Mouse (Mus musculus): Measurements from ENCODE around the gene Ern1. TPM values are rescaled to one million over a fixed set of nuclear protein-coding genes. Genes with fewer than 3 reads are reported as not detected.

Gene Ern1
- polyA plus RNA-seq, 2 experiments: 2.9 to 4.6 TPM

GRCm38 (mm10) chr11:106484875-106485274 is 2.8 kb downstream of the Ern1 start:
- ATAC-seq (ENCODE audit: insufficient read depth) (no peak), DNase-seq (ENCODE audit: low read depth in 3 of 3, low spot score in 3 of 3) (no peak)
- Histone ChIP-seq H3K27ac (no peak overlapping the region), H3K4me3 (ENCODE audit: insufficient read depth in 1 of 2, low read depth in 2 of 2, low read length in 2 of 2) (no peak overlapping the region), H3K36me3 (replicated peaks; ENCODE audit: control insufficient read depth, insufficient read depth, low read depth) (no peaks in the 10 kb centered on the region), H3K9ac (replicated peaks) (no peak overlapping the region), H3K4me1 (replicated peaks; ENCODE audit: control insufficient read depth in 2 of 2, insufficient read depth in 2 of 2, low read length in 1 of 2) (peaks cover 21 to 33% of the 10 kb centered on the region in 2 experiments), H3K4me2 (ENCODE audit: low read depth) (peak overlapping the region; percentile 71; the same call in 1 of the 2 replicates), H3K27me3 (ENCODE audit: control insufficient read depth, insufficient read depth, low read length) (no peaks in the 10 kb centered on the region), H3K9me3 (ENCODE audit: control insufficient read depth, low read length) (no peaks in the 10 kb centered on the region)
- 82% methylated on average over 4 of the region's 4 CpGs for WGBS (ENCODE audit: insufficient replicate concordance)
- TF ChIP-seq CTCF (IDR thresholded peaks at IDR 0.05; ENCODE audit: low read depth) (no peak), EP300 (IDR thresholded peaks at IDR 0.05; ENCODE audit: low read depth) (no peak)

- H3K9ac ChIP-seq (replicated peaks): no peak overlapping the region
- 53% methylated on average over 8 of the region's 8 CpGs for WGBS (ENCODE audit: insufficient replicate concordance)
- H3K4me3 ChIP-seq (ENCODE audit: insufficient read depth in 1 of 2, low read depth in 2 of 2, low read length in 2 of 2): no peak overlapping the region
- H3K9me3 ChIP-seq (ENCODE audit: control insufficient read depth, low read length): no peaks in the 10 kb centered on the region
- H3K27ac ChIP-seq: no peak overlapping the region
- no peak for DNase-seq (ENCODE audit: low read depth in 3 of 3, low spot score in 3 of 3)
- ATAC-seq (ENCODE audit: insufficient read depth): no peak
- H3K4me2 ChIP-seq (ENCODE audit: low read depth): no peak overlapping the region
- H3K36me3 ChIP-seq (replicated peaks; ENCODE audit: control insufficient read depth, insufficient read depth, low read depth): no peaks in the 10 kb centered on the region
- H3K4me1 ChIP-seq (replicated peaks; ENCODE audit: control insufficient read depth in 2 of 2, insufficient read depth in 2 of 2, low read length in 1 of 2): peaks cover 18 to 26% of the 10 kb centered on the region in 2 experiments
- TF ChIP-seq CTCF (IDR thresholded peaks at IDR 0.05; ENCODE audit: low read depth): no peak
- no peak for TF ChIP-seq EP300 (IDR thresholded peaks at IDR 0.05; ENCODE audit: low read depth)
- no peaks in the 10 kb centered on the region for H3K27me3 ChIP-seq (ENCODE audit: control insufficient read depth, insufficient read depth, low read length)
These were observed 4.8 kb downstream of the Ern1 start for GRCm38 (mm10) chr11:106482867-106483266.

DNA sequence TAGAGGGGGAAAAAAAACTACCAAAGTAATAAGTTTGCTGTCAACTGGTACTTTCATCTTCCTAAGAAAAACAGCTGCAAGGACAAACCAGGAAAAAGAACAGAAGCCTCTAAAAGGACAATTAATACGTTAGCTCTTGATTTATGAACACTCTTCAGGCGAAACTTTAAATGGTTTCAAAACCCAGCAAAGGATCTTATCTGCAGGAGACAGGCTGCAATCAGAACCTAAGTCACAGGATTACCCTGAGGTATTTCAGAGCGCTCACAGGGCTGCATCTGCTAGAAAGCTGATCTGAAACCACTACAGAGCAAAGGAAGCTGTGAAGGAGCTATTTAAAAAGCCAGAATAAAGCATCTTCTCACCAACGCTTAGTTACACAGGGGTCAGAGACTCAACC is 6.0 kb downstream of the Ern1 start:
- no peaks in the 10 kb centered on the region for H3K9me3 ChIP-seq (ENCODE audit: control insufficient read depth, low read length)
- peaks cover 20 to 28% of the 10 kb centered on the region in 2 experiments for H3K4me1 ChIP-seq (replicated peaks; ENCODE audit: control insufficient read depth in 2 of 2, insufficient read depth in 2 of 2, low read length in 1 of 2)
- H3K9ac ChIP-seq (replicated peaks): no peak overlapping the region
- H3K4me3 ChIP-seq (ENCODE audit: insufficient read depth in 1 of 2, low read depth in 2 of 2, low read length in 2 of 2): no peak overlapping the region
- TF ChIP-seq CTCF (IDR thresholded peaks at IDR 0.05; ENCODE audit: low read depth): no peak
- no peak for TF ChIP-seq EP300 (IDR thresholded peaks at IDR 0.05; ENCODE audit: low read depth)
- no peak for ATAC-seq (ENCODE audit: insufficient read depth)
- H3K27ac ChIP-seq: no peak overlapping the region
- H3K36me3 ChIP-seq (replicated peaks; ENCODE audit: control insufficient read depth, insufficient read depth, low read depth): no peaks in the 10 kb centered on the region
- 14% methylated on average over 4 of the region's 4 CpGs for WGBS (ENCODE audit: insufficient replicate concordance)
- no peak overlapping the region for H3K4me2 ChIP-seq (ENCODE audit: low read depth)
- H3K27me3 ChIP-seq (ENCODE audit: control insufficient read depth, insufficient read depth, low read length): no peaks in the 10 kb centered on the region
- DNase-seq (ENCODE audit: low read depth in 3 of 3, low spot score in 3 of 3): no peak

GRCm38 (mm10) chr11:106480530-106480885 is 7.1 kb downstream of the Ern1 start:
- Histone ChIP-seq H3K4me3 (ENCODE audit: insufficient read depth in 1 of 2, low read depth in 2 of 2, low read length in 2 of 2) (no peak overlapping the region), H3K27me3 (ENCODE audit: control insufficient read depth, insufficient read depth, low read length) (no peaks in the 10 kb centered on the region), H3K36me3 (replicated peaks; ENCODE audit: control insufficient read depth, insufficient read depth, low read depth) (no peaks in the 10 kb centered on the region), H3K9ac (replicated peaks) (no peak overlapping the region), H3K4me2 (ENCODE audit: low read depth) (no peak overlapping the region), H3K9me3 (ENCODE audit: control insufficient read depth, low read length) (no peaks in the 10 kb centered on the region), H3K27ac (no peak overlapping the region), H3K4me1 (replicated peaks; ENCODE audit: control insufficient read depth in 2 of 2, insufficient read depth in 2 of 2, low read length in 1 of 2) (peaks cover 16 to 22% of the 10 kb centered on the region in 2 experiments)
- no peak for TF ChIP-seq CTCF (IDR thresholded peaks at IDR 0.05; ENCODE audit: low read depth)
- no peak for TF ChIP-seq EP300 (IDR thresholded peaks at IDR 0.05; ENCODE audit: low read depth)
- WGBS (ENCODE audit: insufficient replicate concordance): 46% methylated on average over 3 of the region's 3 CpGs
- ATAC-seq (ENCODE audit: insufficient read depth) (no peak), DNase-seq (ENCODE audit: low read depth in 3 of 3, low spot score in 3 of 3) (no peak)

DNA sequence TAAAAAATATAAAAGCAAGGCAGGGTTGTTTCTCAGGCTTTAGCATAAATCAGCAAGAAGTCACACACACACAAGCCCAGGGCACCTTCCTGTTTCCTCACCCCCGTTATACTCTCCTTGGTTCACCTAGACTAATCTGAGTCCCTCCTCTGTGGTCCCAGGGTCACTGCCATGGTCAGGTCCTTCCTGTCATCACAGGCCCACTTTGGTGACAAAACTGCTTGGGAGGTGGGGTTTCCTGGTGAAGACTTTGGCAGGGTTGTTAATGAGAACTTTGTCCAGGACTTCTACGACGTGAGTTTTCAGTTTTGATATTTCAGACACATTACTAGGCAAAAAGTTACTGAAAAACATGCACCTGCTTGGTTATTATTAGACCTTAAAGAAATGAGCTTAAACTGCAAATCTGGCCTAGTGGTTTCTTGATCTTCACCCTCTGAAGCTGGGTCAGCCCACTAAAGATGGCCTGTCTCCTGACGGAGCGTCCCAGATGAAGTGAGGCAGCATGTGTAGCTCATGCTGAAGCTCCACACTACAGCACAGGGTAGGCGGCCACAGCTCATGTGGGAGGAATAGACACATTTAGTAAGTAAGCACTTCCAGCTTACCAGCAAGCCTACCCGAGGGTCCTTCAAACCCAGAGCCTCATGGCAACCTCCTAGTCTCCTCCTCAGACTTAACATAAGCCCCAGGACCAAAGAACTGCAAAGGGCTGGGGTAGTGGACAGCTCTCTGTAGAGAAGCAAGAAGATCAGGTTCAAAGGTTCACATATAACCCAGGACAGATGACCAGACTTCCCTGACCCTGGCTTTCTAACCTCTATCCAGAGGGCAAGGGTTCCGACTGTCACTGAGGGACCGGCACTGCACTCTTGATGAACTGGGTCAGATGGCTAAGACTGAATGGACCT is 7.8 kb downstream of the Ern1 start:
- H3K27ac ChIP-seq: no peak overlapping the region
- TF ChIP-seq EP300 (IDR thresholded peaks at IDR 0.05; ENCODE audit: low read depth) (no peak), CTCF (IDR thresholded peaks at IDR 0.05; ENCODE audit: low read depth) (no peak)
- no peak overlapping the region for H3K9ac ChIP-seq (replicated peaks)
- no peaks in the 10 kb centered on the region for H3K36me3 ChIP-seq (replicated peaks; ENCODE audit: control insufficient read depth, insufficient read depth, low read depth)
- H3K27me3 ChIP-seq (ENCODE audit: control insufficient read depth, insufficient read depth, low read length): no peaks in the 10 kb centered on the region
- ATAC-seq (ENCODE audit: insufficient read depth) (no peak), DNase-seq (ENCODE audit: low read depth in 3 of 3, low spot score in 3 of 3) (no peak)
- H3K4me2 ChIP-seq (ENCODE audit: low read depth): no peak overlapping the region
- H3K4me1 ChIP-seq (replicated peaks; ENCODE audit: control insufficient read depth in 2 of 2, insufficient read depth in 2 of 2, low read length in 1 of 2): peaks cover 11 to 19% of the 10 kb centered on the region in 2 experiments; a peak in 3 of 4 replicates
- no peak overlapping the region for H3K4me3 ChIP-seq (ENCODE audit: insufficient read depth in 1 of 2, low read depth in 2 of 2, low read length in 2 of 2)
- 57% methylated on average over 9 of the region's 9 CpGs for WGBS (ENCODE audit: insufficient replicate concordance)
- no peaks in the 10 kb centered on the region for H3K9me3 ChIP-seq (ENCODE audit: control insufficient read depth, low read length)
